Mouse (Mus musculus) lung, adult 2 months (tissue): ENCODE data around the gene Irf3. TPM values are rescaled to one million over a fixed set of nuclear protein-coding genes. Genes with fewer than 3 reads are reported as not detected.

Source experiments
- DNase-seq: peaks from one replicate; pipeline ENCODE4 v3.0.0; 2022
- H3K4me1 ChIP-seq: fragments of 200-500 bp; 2 replicates; pipeline ENCODE4 v1.6.1; 2011; ENCODE audit warnings: low read length; ENCODE audit not compliant: control insufficient read depth, insufficient read depth
- H3K4me3 ChIP-seq: fragments of 200-500 bp; replicated peaks from 2 replicates; pipeline ENCODE3; 2011; ENCODE audit warnings: low read depth, mild to moderate bottlenecking, control low read depth, low read length; ENCODE audit errors: extremely low read depth
- CTCF ChIP-seq: fragments of 200-500 bp; IDR thresholded peaks from 2 replicates; pipeline ENCODE4 v1.5.1; 2011; ENCODE audit warnings: mild to moderate bottlenecking, low read length, control low read depth; ENCODE audit not compliant: insufficient read depth
- POLR2A ChIP-seq: fragments of 200-500 bp; IDR thresholded peaks from 2 replicates; pipeline ENCODE4 v1.6.1; 2011; ENCODE audit warnings: low read depth, mild to moderate bottlenecking, control low read depth, low read length, borderline replicate concordance; ENCODE audit errors: extremely low read depth
- WGBS: fragments of 180-500 bp; shearing (Covaris S2); methylation state at CpG from one replicate; pipeline ENCODE4 v1.1.7; 2018; 5-methylcytosine and 5-hydroxymethylcytosine counted together
- polyA plus RNA-seq: library from polyadenylated mRNA; depleted of rRNA; stranded (reverse); fragments of >200 nt; gene quantifications from 2 replicates; pipeline ENCODE4 v1.2.3, GENCODE M21; 2012

The Irf3 gene
- polyA plus RNA-seq, 1 experiment = 130 TPM

GRCm38 (mm10) chr7:44958208-44958607 is 39.2 kb upstream of the Irf3 start:
- Histone ChIP-seq H3K4me1 (no peaks in the 10 kb centered on the region), H3K4me3 (no peak overlapping the region)
- no peak for DNase-seq
- TF ChIP-seq POLR2A = no peak
- TF ChIP-seq CTCF = peak; percentile 56
- WGBS = 38% methylated on average over 7 of the region's 7 CpGs

DNA sequence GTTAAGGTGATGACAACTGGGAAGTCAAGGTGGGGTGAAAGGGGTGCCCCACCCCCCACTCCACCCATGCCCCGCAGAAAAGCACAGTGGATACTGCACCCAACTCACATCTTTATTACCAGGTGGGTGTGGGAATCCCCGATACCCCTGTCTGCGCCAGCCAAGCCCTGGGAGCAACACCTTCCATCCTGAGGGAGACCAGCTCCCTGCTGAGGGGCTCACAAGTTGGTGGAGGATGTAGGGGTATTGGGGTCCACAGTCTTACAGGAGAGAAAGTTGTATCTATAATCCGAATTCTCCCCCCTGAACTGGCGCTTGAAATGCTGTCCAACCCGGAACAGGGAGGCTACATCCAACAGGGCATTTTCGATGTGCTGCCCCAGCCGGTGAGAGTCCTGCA is 38.2 kb upstream of the Irf3 start:
- DNase-seq = no peak
- 73% methylated on average over 8 of the region's 8 CpGs for WGBS
- TF ChIP-seq CTCF (no peak), POLR2A (no peak)
- Histone ChIP-seq H3K4me1 (no peaks in the 10 kb centered on the region), H3K4me3 (no peak overlapping the region)

GRCm38 (mm10) chr7:44959874-44960511 is 37.5 kb upstream of the Irf3 start:
- 79% methylated on average over 10 of the region's 10 CpGs for WGBS
- no peak for DNase-seq

GRCm38 (mm10) chr7:44960512-44960910 is 36.9 kb upstream of the Irf3 start:
- TF ChIP-seq POLR2A (no peak), CTCF (no peak)
- 81% methylated on average over 13 of the region's 13 CpGs for whole genome bisulfite sequencing
- no peak overlapping the region for H3K4me3 ChIP-seq
- DNase-seq = no peak
- H3K4me1 ChIP-seq = no peaks in the 10 kb centered on the region

More at GRCm38 (mm10) chr7:44959874-44960511, 37.5 kb upstream of the Irf3 start:
- Histone ChIP-seq H3K4me1 (no peaks in the 10 kb centered on the region), H3K4me3 (no peak overlapping the region)
- TF ChIP-seq POLR2A (no peak), CTCF (no peak)

GRCm38 (mm10) chr7:44962337-44962736 is 35.1 kb upstream of the Irf3 start:
- no peak overlapping the region for H3K4me3 ChIP-seq
- no peak for DNase-seq
- WGBS = 68% methylated on average over 8 of the region's 8 CpGs
- TF ChIP-seq POLR2A = no peak
- TF ChIP-seq CTCF = no peak
- no peaks in the 10 kb centered on the region for H3K4me1 ChIP-seq

DNA sequence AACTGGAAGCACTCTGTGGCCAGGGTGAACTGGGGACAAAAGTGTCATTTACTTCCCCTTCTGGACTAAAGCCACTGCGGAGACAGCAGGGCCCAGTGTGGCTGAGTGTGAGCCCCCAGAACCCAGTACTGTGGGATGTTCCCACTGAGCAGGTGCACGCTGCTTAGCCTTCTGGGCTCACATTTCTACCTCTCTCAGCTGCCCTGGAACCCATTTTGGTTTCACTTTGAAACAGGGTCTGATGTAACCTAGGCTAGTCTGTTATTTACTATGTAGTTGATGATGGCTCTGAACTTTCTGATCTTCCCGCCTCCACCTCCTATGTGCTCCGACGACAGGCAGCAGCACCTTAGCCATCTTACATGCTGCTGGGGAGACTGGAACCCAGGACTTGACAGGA is 34.6 kb upstream of the Irf3 start:
- TF ChIP-seq CTCF (no peak), POLR2A (no peak)
- Histone ChIP-seq H3K4me1 (no peaks in the 10 kb centered on the region), H3K4me3 (no peak overlapping the region)
- no peak for DNase-seq
- WGBS = 82% methylated on average over 5 of the region's 5 CpGs

DNA sequence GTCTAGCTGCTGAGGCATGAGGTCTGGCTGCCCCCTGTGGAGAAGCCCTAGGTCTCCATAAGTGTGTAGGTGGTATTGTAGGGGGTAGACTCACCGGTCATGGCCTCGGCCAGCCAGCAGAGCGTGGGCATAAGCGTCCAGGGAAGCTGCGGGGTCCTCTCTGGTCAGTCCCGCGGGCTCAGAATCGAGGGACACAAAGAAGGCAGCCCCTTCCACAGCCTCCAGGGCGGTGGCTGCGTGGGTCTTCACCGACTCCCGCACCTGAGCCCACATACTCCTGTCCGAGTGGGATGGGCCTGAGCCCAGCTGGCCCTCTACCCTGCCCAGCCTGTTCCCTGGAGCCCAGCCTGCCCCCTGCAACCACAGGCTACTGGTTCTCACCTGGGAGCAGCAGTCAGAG is 32.5 kb upstream of the Irf3 start:
- no peaks in the 10 kb centered on the region for H3K4me1 ChIP-seq
- 95% methylated on average over 13 of the region's 13 CpGs for WGBS
- H3K4me3 ChIP-seq = no peak overlapping the region
- TF ChIP-seq POLR2A (no peak), CTCF (no peak)
- no peak for DNase-seq

DNA sequence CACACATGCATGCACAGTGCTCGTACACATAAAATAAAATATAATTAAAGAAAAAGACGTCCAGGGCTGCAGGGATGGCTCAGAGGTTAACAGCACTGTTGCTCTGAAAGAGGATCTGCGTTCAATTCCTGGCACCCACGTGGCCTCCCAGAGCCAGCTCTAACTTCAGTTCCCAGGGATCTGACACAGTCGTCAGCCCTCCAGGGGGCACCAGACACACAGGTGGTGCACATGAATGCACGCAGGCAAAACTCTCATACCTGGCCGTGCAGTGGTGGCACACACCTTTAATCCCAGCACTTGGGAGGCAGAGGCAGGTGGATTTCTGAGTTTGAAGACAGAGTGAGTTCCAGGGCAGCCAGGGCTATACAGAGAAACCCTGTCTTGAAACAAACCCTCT is 31.5 kb upstream of the Irf3 start:
- no peak overlapping the region for H3K4me3 ChIP-seq
- 62% methylated on average over 7 of the region's 7 CpGs for WGBS
- DNase-seq = no peak
- TF ChIP-seq CTCF (0 out of 2 replicates have a peak, but pooled peaks have one; percentile 12), POLR2A (no peak)
- 0 out of 2 replicates have a peak, but pooled peaks cover 2% of the 10 kb centered on the region for H3K4me1 ChIP-seq

GRCm38 (mm10) chr7:44966638-44967037 is 30.8 kb upstream of the Irf3 start:
- H3K4me1 ChIP-seq = 0 out of 2 replicates have a peak, but pooled peaks cover 2% of the 10 kb centered on the region
- DNase-seq = no peak
- WGBS = 68% methylated on average over 15 of the region's 15 CpGs
- no peak overlapping the region for H3K4me3 ChIP-seq
- TF ChIP-seq POLR2A (no peak), CTCF (no peak)

GRCm38 (mm10) chr7:44970231-44970691 is 27.2 kb upstream of the Irf3 start:
- Histone ChIP-seq H3K4me3 (peak overlapping the region; percentile 88), H3K4me1 (peaks cover 5% of the 10 kb centered on the region; the same call in 1 of the 2 replicates)
- DNase-seq = peak; percentile 79
- no peak for TF ChIP-seq CTCF
- TF ChIP-seq POLR2A = peak; percentile 65; the same call in 1 of the 2 replicates
- WGBS = 2% methylated on average over 36 of the region's 36 CpGs
